In the genomic region with DNA sequence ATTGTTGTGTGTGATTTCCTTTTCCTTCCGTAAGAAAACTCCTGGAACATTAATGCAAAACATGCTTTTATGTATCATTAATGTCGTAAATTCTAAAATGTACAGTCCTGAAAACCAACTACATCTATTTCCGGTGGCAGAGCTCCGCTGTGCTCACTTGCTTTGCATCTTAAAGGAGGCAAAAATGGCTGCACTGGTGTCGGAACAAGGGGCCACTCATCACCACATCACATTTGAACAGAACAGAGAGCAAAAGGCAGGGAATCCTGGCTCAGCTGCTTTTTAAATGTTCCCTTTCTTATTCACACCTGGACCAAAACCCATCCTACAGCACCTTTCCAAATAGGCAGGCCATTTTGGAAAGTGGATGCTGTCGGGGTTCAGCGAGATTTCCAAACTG, we compare ENCODE assay signal across 15 mouse cellular contexts.
"Had no signal": no experiment of that assay in that cellular context is flagged by ENCODE, and none has a peak within 500 bp of the region (broad histone marks: within the 10 kb centered on the region; RNA-seq: fewer than 3 reads in every experiment).

No protein-coding gene starts in this region.

- DNase-seq: liver, postnatal 0 days; lung, embryonic 14.5 days; lung, postnatal 10 days; lung, postnatal 4 days; midbrain, embryonic 14.5 days; right cerebral cortex, postnatal 14 days; thymus, adult 2 months; thymus, postnatal 25 days; thymus, postnatal 4 days had no signal

- H3K27ac ChIP-seq: liver, embryonic 15.5 days; midbrain, embryonic 12.5 days; neural tube, embryonic 13.5 days; stomach, embryonic 15.5 days; stomach, postnatal 0 days had no signal

- H3K4me3 ChIP-seq: liver, embryonic 15.5 days; midbrain, embryonic 12.5 days; myocyte; neural tube, embryonic 13.5 days; stomach, embryonic 15.5 days had no signal

- H3K9ac ChIP-seq: liver, embryonic 15.5 days; liver, postnatal 0 days; lung, embryonic 14.5 days; midbrain, embryonic 12.5 days; neural tube, embryonic 13.5 days; stomach, embryonic 15.5 days had no signal

- H3K36me3 ChIP-seq: liver, embryonic 15.5 days; midbrain, embryonic 12.5 days; neural tube, embryonic 13.5 days had no signal

- H3K9me3 ChIP-seq: liver, embryonic 15.5 days; midbrain, embryonic 12.5 days; neural tube, embryonic 13.5 days; stomach, embryonic 15.5 days had no signal

- H3K4me1 ChIP-seq: liver, embryonic 15.5 days; midbrain, embryonic 12.5 days; stomach, embryonic 15.5 days had no signal
